Mouse (Mus musculus) urinary bladder, adult 18-20 months (tissue): ENCODE measurements around the gene Ghr.

Experiments used
- DNase-seq, 2 experiments: peaks; one replicate each; pipeline ENCODE4 v3.0.0; 2022; ENCODE audit warnings: low spot score in 2 of 2, mixed read lengths in 2 of 2

Ghr gene

GRCm38 (mm10) chr15:3295986-3296385, 287.3 kb downstream of the Ghr start:
- no peak for DNase-seq

DNA sequence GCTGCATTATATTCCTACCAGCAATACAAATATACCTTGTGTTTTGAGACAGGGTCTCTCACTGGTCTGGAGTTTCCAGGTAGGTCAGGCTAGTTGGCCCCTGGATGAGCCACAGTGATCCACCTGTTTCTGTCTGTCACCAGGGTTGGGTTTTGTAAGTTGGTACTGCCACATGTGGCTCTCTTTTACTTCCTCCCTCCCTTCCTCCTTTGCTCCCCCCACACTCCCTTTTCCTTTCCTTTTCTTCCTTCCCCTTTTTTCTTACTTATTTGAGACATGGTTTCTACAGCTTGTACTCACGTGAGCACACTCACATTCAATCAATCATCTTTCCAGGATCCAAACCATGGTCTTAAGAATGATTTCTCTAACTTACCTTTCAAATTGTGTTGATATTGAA, 289.8 kb downstream of the Ghr start:
- no peak for DNase-seq

DNA sequence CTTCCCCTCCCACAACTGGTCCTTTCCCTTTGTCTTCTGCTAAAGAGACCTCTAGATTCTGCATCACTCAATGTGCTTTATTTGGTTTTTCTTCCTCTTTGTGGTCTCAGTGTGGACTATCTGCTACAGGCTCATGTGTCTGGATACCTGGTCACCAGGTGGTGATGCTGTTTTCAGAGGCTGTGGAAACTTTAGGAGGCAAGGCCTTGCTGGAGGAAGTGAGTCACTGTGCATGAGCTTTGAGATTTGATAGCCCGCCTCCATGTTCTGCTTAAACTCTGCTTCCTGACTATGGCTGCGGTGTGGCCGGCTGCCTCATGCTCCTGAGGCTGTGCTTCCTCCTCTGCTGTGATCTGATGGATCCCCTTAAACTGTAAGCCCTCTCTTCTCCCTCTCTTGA, 292.9 kb downstream of the Ghr start:
- DNase-seq: no peak

DNA sequence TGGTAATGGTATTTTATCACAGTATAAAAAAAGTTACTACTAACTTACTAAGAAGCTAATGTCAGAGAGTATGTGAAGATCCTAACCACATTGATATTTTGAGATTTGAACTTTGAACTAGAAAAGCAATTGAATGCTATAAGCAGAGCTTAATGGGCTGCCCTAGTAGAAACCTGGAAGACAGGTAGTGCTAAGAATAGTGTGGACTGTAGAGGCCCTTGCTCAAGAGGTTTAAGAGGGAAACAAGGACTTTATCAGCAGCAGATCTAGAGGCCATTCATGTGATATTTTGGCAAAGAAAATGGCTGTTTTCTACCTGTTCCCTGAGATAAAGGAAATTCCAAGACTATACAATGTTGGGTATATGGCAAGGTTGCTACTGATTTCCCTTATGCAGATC, 297.3 kb downstream of the Ghr start:
- DNase-seq: no peak

GRCm38 (mm10) chr15:3281737-3282136, 301.6 kb downstream of the Ghr start:
- DNase-seq: no peak

GRCm38 (mm10) chr15:3281216-3281615, 302.1 kb downstream of the Ghr start:
- no peak for DNase-seq

DNA sequence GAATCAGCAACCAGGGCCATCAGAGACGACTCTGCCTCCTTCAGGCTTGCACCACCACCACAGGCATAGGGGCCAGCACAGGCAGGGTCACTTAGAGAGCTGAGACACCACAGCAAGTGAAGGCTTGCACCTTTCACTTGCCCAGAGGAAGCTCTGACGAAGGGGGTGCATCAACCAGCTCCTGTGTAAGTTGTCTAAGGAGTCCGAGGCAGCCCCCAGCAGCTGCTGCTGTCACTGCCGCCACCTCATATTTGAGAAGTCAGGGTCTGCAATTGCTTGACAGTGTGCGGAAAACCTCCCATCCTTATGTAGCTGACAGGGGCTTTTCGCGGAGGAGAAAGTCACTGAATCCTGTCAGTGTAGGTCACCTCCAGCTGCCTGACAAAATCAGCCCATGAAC, 304.1 kb downstream of the Ghr start:
- no peak for DNase-seq

- no peak for DNase-seq
These were observed 305.9 kb downstream of the Ghr start for GRCm38 (mm10) chr15:3277391-3277790.

- DNase-seq: no peak
These were observed 310.1 kb downstream of the Ghr start for GRCm38 (mm10) chr15:3273191-3273590.

- DNase-seq: no peak
These were observed 312.1 kb downstream of the Ghr start for GRCm38 (mm10) chr15:3271216-3271615.

GRCm38 (mm10) chr15:3270646-3271077, 312.6 kb downstream of the Ghr start:
- DNase-seq: peak; percentile 81 to 85

- DNase-seq: no peak
These were observed 313.2 kb downstream of the Ghr start for GRCm38 (mm10) chr15:3269996-3270645.

GRCm38 (mm10) chr15:3269496-3269895, 313.8 kb downstream of the Ghr start:
- DNase-seq: no peak

DNA sequence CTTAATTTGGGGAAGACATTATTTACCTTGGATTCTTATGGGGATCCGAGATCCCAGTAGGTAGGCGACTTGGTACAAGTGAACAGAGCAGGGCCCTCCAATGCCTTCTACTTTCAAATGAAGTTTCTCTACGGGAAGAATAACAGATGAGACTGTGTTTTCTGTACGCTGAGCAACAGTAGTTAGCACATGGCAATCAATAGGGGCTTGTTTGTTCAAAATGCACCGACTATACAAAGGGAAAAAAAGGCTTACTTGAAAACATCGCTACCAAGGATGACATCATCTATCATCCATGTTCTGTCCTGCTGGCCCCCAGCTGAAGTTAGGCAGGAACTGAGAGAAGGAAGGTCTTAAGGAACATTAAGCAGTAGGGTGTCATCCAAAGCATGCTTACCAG, 315.0 kb downstream of the Ghr start, which contains the start of gene Selenop:
Gene Selenop (plus strand): TSS at position 301 of the 400 bp plus-strand sequence.
- DNase-seq: no peak
